Mouse (Mus musculus): ENCODE data around the gene Uba52.

Uba52 gene

DNA sequence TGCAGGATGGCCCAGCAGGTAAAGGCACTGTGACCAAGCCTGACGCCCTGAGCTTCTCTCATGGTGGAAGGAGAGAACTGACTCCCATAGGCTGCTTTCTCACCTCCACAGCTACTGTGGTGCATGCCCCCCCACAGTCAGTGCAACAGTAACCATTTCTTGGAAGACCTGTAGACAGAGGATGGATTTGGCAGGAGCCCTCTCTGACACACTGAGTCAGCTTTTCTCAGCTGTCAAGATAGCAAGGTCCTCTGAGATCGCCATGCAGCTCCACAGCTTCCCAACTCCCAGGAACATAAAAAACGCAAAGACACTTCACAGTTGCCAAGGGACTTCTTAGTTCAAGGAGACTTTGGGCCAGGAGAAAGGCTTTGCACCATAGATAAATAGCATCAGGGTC lies 52.1 kb downstream of the Uba52 start:
- DNase-seq (ENCODE audit: low read depth, low spot score) = no peak
